Mouse (Mus musculus) ovary, adult 18-20 months (tissue): Measurements from ENCODE around the gene Nox3.

ENCODE experiments used
- DNase-seq: peaks from one replicate; pipeline ENCODE4 v3.0.0; 2022; ENCODE audit warnings: low spot score, mixed read lengths

Nox3 gene

GRCm38 (mm10) chr17:3696161-3696560 is at the start of gene Nox3:
Gene Nox3, minus strand, starts transcription at chr17:3696261.
- no peak for DNase-seq

- no peak for DNase-seq
Measured at GRCm38 (mm10) chr17:3744402-3744801, 48.3 kb upstream of the Nox3 start.

GRCm38 (mm10) chr17:3736936-3737335 is 40.9 kb upstream of the Nox3 start:
- DNase-seq, result peak; percentile 44

GRCm38 (mm10) chr17:3734286-3734685 is 38.2 kb upstream of the Nox3 start:
- peak; percentile 63 for DNase-seq

GRCm38 (mm10) chr17:3705350-3705930 is 9.4 kb upstream of the Nox3 start:
- no peak for DNase-seq

- DNase-seq, result no peak
Measured at GRCm38 (mm10) chr17:3702320-3702719, 6.3 kb upstream of the Nox3 start.

GRCm38 (mm10) chr17:3692817-3693216 is 3.2 kb downstream of the Nox3 start:
- DNase-seq, result no peak

- DNase-seq, result no peak
Measured at GRCm38 (mm10) chr17:3690499-3691258, 5.4 kb downstream of the Nox3 start.

GRCm38 (mm10) chr17:3683662-3684061 is 12.4 kb downstream of the Nox3 start:
- DNase-seq, result no peak

GRCm38 (mm10) chr17:3669226-3669625 is 26.8 kb downstream of the Nox3 start:
- DNase-seq, result no peak

- no peak for DNase-seq
Measured at GRCm38 (mm10) chr17:3667287-3667686, 28.8 kb downstream of the Nox3 start.

GRCm38 (mm10) chr17:3665321-3665720 is 30.7 kb downstream of the Nox3 start:
- no peak for DNase-seq

- DNase-seq, result no peak
Measured at GRCm38 (mm10) chr17:3659497-3659896, 36.6 kb downstream of the Nox3 start.

- no peak for DNase-seq
Measured at GRCm38 (mm10) chr17:3650377-3650776, 45.7 kb downstream of the Nox3 start.

GRCm38 (mm10) chr17:3643582-3643981 is 52.5 kb downstream of the Nox3 start:
- no peak for DNase-seq

GRCm38 (mm10) chr17:3641456-3641855 is 54.6 kb downstream of the Nox3 start:
- DNase-seq, result peak; percentile 65

GRCm38 (mm10) chr17:3638757-3639156 is 57.3 kb downstream of the Nox3 start:
- no peak for DNase-seq

- DNase-seq, result no peak
Measured at GRCm38 (mm10) chr17:3632501-3632900, 63.6 kb downstream of the Nox3 start.

- DNase-seq, result no peak
Measured at GRCm38 (mm10) chr17:3616329-3617216, 79.5 kb downstream of the Nox3 start.

GRCm38 (mm10) chr17:3615553-3615952 is 80.5 kb downstream of the Nox3 start:
- DNase-seq, result no peak

GRCm38 (mm10) chr17:3611781-3612075 is 84.3 kb downstream of the Nox3 start:
- DNase-seq, result no peak

- DNase-seq, result no peak
Measured at GRCm38 (mm10) chr17:3610928-3611780, 84.9 kb downstream of the Nox3 start.
